Mouse (Mus musculus) brain, embryonic 18.5 days (tissue): ENCODE data around the gene Usp7.
A peak's percentile ranks its signal among the peaks of the same experiment; 100 is the strongest.

Source experiments
- DNase-seq: peaks from one replicate; pipeline ENCODE4 v3.0.0-alpha.2; 2012; ENCODE audit warnings: low read depth, low spot score

Gene Usp7

DNA sequence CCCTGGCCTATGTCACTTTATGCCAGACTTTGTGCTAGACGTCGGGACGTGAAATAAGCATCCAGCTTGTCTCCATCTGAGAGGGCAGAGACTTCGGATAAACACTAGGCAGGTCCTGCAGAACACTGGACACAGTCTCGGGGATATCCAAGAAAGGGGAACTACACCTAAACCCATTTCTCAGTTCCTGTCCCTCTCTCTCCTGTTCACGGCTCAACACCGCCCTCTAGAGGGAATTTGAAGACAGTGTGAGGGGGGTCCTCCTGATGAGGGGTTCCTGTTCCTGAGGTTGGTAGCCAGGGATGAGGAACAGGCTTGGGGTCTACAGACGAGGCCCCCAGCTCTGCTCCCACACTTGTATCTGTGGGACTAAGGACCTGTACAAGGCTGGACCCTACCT lies 117.9 kb downstream of the Usp7 start:
- DNase-seq: no peak

GRCm38 (mm10) chr16:8673343-8673742 lies 118.8 kb downstream of the Usp7 start:
- DNase-seq: no peak

- no peak for DNase-seq
Observed at GRCm38 (mm10) chr16:8672811-8673210, 119.3 kb downstream of the Usp7 start.

GRCm38 (mm10) chr16:8672350-8672687 lies 119.8 kb downstream of the Usp7 start:
- no peak for DNase-seq

- peak; percentile 80 for DNase-seq
Observed at GRCm38 (mm10) chr16:8671551-8672349, 120.4 kb downstream of the Usp7 start, which contains the start of gene Carhsp1. Carhsp1 (minus strand) TSS chr16:8672155.

GRCm38 (mm10) chr16:8670041-8671035 lies 121.8 kb downstream of the Usp7 start:
- no peak for DNase-seq

GRCm38 (mm10) chr16:8669432-8669831 lies 122.7 kb downstream of the Usp7 start:
- DNase-seq: no peak

DNA sequence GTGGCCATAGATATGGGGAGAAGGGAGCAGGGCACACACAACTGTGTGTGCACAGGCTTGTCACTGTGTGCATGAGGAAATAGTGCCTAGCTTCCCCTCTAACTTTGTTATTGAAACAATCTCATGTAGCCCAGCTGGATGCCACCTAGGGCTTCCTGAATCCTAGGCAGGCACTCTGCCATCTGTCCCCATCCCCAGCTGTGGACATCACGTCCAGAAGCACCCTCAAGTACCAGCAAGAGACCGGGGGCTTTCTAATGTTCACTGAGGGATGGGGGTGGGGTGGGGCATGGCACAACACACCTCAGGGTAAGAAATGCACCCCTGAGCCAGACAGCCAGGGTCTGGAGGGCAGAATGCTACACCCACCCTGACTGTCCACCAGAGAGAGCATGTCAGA lies 123.7 kb downstream of the Usp7 start:
- DNase-seq: no peak

DNA sequence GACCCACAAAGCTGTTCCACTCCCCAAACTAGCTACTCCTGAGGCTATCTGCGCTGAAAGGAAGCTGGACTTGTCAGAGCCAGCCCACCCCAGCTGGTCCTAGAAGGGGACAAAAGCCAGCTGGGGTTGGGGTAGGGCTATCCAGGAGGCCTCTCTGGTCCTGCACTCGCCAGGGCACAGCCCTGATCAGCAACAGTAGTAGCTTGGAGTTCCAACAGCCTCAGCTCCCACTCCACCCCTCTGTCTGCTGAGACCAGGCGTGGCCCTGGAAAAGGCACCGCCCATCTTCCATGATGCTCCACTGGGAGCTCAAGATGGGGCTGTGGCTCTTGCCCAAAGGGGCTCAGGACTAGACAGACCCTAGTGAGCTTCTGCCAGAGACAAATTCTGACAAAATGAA lies 124.3 kb downstream of the Usp7 start:
- no peak for DNase-seq

- no peak for DNase-seq
Observed at GRCm38 (mm10) chr16:8667261-8667660, 124.8 kb downstream of the Usp7 start.

DNA sequence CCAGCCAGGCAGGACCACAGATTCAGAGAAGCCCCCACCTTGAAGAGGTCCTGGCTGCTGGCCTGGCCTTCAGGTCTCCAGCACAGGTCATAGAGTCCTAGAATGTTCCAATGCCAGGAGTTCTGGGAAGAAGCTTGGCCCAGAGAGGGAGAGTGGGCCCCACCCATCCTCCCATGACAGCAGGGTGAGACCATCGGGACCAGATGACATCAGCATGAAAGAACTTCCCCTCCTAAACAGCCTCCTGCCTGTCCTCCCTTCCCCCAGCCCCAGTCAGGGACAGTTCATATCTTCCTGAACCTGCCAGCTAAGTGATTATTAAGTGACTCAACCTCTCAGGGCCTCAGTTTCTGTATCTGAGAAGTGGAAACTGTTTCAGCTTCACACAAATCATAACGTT lies 125.7 kb downstream of the Usp7 start:
- no peak for DNase-seq

GRCm38 (mm10) chr16:8665367-8665766 lies 126.7 kb downstream of the Usp7 start:
- DNase-seq: no peak

DNA sequence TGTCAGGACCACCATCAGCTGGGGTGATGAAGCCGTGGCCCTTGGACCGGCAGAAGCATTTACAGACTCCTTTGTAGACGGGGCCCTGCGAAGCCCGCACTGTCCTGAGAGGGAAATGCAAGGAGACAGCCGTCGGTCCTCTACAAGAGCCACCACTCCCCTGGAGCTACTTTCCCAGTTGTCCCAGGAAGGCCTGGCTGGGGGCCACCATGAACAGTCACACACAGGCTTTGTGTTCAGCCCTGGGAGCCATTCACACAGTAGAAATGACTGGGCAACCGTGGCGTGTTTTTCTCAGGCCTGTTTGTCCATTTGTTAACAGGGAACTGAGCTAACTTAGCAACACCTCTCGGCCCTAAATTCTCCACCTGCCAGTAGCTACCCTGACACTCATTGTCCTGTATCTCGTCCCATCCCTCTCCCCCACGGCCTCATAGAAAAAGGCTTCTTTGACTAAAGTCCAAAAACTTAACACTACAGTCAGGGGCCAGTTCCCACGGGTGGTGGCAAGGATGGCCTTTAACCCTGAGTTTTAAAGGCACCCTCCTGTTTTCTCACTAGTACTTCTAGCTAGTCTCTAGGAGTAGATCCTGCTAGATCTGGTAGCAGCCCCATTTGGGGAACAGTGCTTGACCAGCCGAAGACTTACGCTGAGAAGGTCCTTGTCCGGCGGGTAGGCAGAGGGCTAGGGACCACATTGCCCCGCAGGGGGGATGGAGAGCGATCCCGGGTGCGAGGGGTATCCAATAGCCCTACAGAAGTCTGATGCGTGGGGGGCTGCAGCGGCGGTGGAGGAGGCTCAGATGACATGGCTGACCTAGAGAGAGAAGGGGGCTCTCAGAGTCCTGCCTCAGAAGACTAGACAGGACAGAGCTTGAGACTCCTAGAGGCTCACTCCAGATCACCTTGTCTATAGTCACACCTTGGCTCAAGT lies 128.2 kb downstream of the Usp7 start:
- no peak for DNase-seq

GRCm38 (mm10) chr16:8663022-8663421 lies 129.1 kb downstream of the Usp7 start:
- no peak for DNase-seq

GRCm38 (mm10) chr16:8658764-8659163 lies 133.3 kb downstream of the Usp7 start:
- no peak for DNase-seq

- DNase-seq: no peak
Observed at GRCm38 (mm10) chr16:8658349-8658748, 133.8 kb downstream of the Usp7 start.

DNA sequence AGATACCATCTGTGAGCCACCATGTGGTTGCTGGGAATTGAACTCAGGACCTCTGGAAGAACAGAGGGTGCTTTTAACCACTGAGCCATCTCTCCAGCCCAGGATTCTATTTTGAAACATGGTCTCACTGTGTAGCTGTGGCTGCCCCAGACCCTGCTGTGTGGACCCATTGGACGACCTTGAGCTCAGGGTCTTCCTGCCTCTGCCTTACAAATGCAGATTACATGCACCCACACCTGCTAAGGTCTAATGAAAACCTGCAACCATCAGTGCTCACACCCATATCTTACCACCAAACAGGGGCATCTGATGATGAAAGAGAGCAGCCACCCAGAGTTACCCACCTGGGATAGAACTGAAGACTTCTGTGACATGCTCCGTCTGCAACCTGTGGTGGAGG lies 135.9 kb downstream of the Usp7 start:
- no peak for DNase-seq

- no peak for DNase-seq
Observed at GRCm38 (mm10) chr16:8655599-8655998, 136.5 kb downstream of the Usp7 start.

- DNase-seq: no peak
Observed at GRCm38 (mm10) chr16:8655108-8655507, 137.0 kb downstream of the Usp7 start.

DNA sequence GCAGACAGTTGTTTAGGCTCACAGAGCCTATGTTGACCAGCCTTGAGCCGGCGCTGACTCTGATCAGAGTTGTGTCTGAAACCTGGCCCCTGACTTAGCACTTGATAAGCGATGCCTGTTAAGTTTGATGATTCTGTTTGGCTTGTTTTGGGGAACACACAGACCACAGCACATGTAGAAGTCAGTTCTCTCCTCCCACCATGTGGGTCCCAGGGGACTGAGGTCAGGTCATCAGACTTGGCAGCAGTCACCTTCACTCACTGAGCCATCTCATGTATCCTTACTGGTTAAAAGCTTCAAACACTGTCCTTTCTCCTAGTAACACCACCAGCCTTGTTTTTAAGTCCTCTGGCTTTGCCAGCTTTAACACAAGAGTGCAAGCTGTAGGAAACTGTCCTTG lies 142.1 kb downstream of the Usp7 start:
- DNase-seq: no peak

GRCm38 (mm10) chr16:8645546-8645945 lies 146.6 kb downstream of the Usp7 start:
- DNase-seq: no peak

GRCm38 (mm10) chr16:8643855-8644254 lies 148.3 kb downstream of the Usp7 start:
- DNase-seq: no peak
